Mouse (Mus musculus) embryonic fibroblast, embryonic 13.5 days (primary cell): Measurements from ENCODE around the gene Vwc2.

Source experiments
- CTCF ChIP-seq: IDR thresholded peaks from 2 replicates; pipeline ENCODE4 v1.5.1; 2011; ENCODE audit warnings: mild to moderate bottlenecking, control low read depth, low read length, moderate library complexity, borderline replicate concordance; ENCODE audit not compliant: insufficient read depth
- POLR2A ChIP-seq: IDR thresholded peaks from 2 replicates; pipeline ENCODE4 v1.6.1; 2011; ENCODE audit warnings: low read depth, mild to moderate bottlenecking, control low read depth, low read length, moderate library complexity

- TF ChIP-seq CTCF (no peak), POLR2A (no peak)
Measured at GRCm38 (mm10) chr11:11175259-11175658, 61.2 kb downstream of the Vwc2 start.
